Mouse (Mus musculus) cerebellum, adult 11 months (tissue): ENCODE results near the gene Fam104a.

Experiments used
- DNase-seq: peaks from one replicate; pipeline ENCODE4 v3.0.0; 2022

The Fam104a gene

DNA sequence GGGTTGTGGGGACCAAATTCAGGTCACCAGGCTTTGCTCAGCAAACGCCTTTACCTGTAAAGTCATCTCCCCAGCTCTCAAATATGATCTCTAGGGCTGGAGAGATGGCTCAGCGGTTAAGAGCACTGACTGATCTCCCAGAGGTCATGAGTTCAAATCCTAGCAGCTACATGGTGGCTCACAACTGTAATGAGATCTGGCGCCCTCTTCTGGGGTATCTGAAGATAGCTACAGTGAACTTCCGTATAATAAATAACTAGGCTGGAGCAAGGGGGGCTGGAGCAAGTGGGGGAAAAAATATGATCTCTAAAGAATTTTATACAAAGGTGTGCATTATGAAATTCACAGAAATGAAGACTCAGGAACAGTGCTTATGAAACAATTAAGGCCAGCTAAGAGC is 56.2 kb downstream of the Fam104a start:
- DNase-seq, result no peak

DNA sequence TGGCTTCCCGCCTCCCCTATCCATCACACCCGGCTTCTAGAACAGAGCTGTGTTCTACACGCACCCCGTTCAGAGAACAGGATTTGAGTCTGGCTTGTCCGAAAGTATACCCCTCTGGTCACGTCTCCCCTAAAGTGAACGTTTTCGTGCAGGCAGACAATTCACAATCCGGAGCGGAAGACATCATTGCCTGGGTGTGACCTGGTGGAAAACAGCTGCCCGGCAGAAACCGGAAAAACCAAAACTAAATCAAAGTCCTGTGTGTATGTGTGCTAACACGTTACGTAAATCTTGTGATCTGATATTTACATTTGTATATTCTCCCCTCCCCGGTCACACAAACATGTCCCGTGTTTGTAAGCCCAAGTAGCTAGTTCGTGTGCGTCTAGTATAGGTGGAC is 58.5 kb downstream of the Fam104a start:
- no peak for DNase-seq

GRCm38 (mm10) chr11:113622028-113622427 is 61.9 kb downstream of the Fam104a start:
- no peak for DNase-seq

DNA sequence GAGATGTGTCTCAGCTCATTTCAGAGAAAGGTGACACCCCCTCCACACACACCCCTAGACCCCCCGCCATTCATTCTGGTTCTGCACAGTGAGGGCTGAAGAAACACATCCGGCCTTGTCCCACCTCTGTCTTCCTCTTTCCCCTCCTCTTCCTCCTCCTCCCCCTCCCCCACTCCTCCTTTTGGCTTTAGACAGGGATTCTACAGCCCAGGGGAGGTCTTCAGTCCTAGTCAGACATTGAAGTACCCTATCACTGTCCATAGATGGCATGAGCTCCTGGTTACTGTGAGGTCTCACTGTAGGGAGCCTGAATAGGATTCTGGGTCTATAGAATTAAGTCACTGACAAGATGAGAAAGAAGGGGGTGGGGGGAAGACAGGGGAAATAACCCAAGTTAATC is 63.0 kb downstream of the Fam104a start:
- DNase-seq, result no peak

GRCm38 (mm10) chr11:113619420-113620080 is 64.4 kb downstream of the Fam104a start:
- no peak for DNase-seq

- DNase-seq, result peak; percentile 48
These were observed 65.1 kb downstream of the Fam104a start, which contains the start of gene Sstr2 for GRCm38 (mm10) chr11:113618672-113619419. Sstr2 (plus strand) TSS chr11:113619342.

GRCm38 (mm10) chr11:113618303-113618671 is 65.7 kb downstream of the Fam104a start:
- DNase-seq, result no peak

DNA sequence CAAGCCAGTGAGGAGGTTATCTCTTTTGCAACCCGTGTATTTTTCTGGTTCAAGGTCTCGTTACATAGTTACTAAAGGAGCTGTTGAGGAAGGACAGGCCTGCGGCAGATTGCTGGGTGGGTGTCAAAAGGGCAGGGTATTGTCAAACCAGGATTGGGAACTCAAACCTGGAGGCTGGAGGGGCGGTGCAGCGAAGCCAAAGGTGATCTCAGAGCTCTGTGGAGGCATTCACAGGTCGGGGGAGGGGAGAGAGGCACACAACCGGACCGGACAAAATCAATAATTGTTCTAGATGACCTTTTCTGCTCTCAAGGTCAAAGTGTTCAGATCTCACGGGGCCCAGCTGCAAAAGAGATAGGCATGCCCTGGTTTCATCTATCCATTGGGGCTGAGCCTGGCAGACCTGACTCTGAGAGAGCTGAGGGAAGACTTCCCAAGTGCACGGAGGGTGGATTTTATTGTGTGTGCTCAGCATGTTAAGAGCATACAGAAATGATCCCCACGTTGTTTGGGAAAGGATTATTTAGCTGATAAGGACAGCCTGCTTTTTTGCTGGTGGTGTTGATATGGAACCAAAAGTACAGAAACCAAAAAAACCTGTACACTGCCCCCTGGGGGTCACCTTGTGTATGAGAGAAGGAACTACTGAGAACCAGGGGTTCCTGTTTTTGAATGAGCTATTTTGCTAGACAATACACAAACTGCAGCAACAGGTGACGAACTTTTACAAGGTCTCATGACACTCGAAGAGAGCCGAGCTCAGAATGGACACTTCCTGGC is 66.6 kb downstream of the Fam104a start:
- DNase-seq, result peak; percentile 38

DNA sequence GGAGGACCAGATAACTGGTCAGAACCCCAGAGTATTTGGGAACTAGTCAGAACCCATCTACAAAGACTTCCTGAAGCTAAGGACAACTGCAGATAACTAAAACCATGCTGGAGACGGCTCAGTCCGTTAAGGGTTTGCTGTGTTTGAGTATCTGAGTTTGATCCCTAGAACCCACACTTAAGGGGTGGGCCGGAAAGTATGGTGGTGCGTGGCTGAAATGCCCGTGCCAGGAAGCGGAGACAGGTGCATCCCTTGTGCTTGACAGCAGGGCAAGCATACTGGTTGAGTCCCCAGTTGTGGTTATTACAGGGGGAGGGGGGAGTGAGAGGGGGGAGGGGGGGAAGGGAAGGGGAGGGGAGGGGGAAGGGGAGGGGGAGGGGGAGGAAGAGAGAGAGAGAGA is 69.5 kb downstream of the Fam104a start:
- no peak for DNase-seq

- no peak for DNase-seq
These were observed 72.0 kb downstream of the Fam104a start for GRCm38 (mm10) chr11:113611664-113612611.
